Mouse (Mus musculus) urinary bladder, postnatal 14 days (tissue): ENCODE measurements around the gene Ppp1r2.
"Not testable (repeated sequence)": the region's sequence is repeated elsewhere in the genome, so short reads cannot be mapped to it uniquely, and the experiment has no call there.

Experiments
- DNase-seq: peaks from one replicate; pipeline ENCODE4 v3.0.0; 2021; ENCODE audit warnings: low spot score

Gene Ppp1r2

GRCm38 (mm10) chr16:31274674-31275460 lies at the start of gene Ppp1r2:
TSS of gene Ppp1r2 (minus strand) at chr16:31275277.
- DNase-seq: peak; percentile 95

DNA sequence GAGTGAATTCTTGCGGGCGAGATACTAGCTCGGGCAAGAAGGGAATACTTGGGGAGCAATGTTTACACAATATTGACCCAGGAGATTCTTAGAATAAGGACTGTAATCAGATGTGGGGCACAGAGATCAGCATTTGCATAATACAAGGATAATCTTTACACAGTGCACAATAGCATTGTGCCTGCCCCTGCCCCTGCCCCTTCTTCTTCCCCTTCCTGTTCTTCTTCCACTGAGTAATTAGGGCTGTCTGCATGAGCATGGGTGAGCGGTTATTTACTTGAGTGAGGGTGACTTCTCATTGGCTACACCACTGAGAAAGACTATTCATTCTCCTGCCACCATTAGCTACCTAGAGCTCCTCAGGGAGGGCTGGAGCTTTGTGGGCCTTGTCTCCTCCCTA lies 46.4 kb upstream of the Ppp1r2 start:
- no peak for DNase-seq

DNA sequence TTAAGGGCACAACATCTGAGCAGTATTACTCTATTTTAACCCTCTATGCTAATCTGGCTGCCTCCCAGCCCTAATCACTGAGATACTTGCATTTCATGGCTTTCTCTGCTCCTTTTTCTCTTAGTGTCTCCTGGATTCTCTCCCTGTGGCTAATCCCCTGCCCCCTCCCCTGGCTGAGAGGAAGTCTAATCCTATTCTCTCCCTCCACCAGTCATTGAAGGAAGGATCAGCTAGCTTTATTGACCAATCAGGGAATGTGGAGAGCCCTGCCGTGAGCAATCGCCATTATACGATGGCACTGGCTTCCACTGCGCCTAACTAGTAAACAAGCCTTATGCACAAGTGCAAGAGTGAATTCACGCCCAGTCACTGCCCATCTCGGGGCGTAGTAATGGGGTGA lies 45.9 kb upstream of the Ppp1r2 start:
- DNase-seq: no peak

- DNase-seq: not testable (repeated sequence)
Measured at GRCm38 (mm10) chr16:31319723-31320122, 44.6 kb upstream of the Ppp1r2 start.

DNA sequence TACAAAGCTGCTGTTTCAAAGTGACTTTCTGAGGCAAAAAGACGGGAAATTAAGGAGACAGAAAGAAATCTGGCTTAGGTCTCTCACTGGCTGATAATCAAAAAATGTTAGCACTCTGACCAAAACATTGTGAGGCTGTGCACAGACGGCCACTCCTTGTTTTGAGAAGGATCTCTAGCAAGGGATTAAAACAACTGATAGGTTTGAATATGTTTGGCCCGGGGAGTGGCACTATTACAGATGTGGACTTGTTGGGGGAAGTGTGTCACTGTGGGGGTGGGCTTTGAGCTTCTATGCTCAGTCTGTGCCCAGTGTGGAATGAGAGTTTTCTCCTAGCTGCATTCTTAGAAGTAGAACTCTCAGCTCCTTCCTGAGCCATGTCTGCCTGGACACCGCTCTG lies 44.2 kb upstream of the Ppp1r2 start:
- no peak for DNase-seq

GRCm38 (mm10) chr16:31318418-31318817 lies 43.3 kb upstream of the Ppp1r2 start:
- DNase-seq: no peak

DNA sequence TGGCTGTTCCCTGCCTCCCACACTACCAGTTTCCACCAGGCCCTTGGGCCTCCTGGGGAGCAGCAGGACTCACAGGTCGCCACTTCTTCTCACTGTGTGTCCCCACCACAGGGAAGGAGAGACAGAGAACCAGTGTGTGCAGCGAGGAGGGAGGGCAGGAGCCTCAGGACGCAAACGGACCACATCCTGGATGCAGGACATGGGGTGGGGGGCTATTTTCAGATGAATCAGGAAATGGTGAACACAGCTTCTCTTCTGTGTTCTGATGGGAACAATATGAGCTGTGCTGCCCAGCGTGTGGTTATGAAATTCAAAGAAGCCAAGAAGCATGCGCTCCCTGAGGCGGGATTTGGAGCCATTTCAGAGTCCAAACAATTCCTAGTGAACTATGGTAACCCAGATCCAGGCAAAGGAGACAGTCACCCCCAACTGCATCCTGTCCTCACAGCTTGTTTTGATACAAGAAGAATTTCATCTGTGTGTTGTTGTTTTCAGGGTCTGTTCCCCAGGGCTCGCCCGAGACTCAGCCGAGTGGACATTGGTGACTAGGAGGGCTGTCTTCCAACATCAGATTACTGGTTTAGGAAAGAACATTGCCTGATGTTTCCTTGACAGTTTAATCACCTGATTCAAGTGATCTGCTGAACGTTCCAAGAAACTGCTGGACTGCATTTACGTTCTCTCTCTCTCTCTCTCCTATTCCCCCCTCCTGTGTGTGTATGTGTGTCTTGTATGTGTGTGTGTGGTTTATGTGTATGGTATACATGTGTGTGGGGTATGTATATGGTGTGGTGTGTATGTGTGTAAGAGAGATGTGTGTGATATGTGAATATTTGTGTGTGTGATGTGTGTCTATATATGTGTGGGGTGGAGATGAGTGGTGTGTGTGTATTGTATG lies 41.4 kb upstream of the Ppp1r2 start:
- DNase-seq: peak; percentile 65

- no peak for DNase-seq
Measured at GRCm38 (mm10) chr16:31315294-31315693, 40.2 kb upstream of the Ppp1r2 start.

DNA sequence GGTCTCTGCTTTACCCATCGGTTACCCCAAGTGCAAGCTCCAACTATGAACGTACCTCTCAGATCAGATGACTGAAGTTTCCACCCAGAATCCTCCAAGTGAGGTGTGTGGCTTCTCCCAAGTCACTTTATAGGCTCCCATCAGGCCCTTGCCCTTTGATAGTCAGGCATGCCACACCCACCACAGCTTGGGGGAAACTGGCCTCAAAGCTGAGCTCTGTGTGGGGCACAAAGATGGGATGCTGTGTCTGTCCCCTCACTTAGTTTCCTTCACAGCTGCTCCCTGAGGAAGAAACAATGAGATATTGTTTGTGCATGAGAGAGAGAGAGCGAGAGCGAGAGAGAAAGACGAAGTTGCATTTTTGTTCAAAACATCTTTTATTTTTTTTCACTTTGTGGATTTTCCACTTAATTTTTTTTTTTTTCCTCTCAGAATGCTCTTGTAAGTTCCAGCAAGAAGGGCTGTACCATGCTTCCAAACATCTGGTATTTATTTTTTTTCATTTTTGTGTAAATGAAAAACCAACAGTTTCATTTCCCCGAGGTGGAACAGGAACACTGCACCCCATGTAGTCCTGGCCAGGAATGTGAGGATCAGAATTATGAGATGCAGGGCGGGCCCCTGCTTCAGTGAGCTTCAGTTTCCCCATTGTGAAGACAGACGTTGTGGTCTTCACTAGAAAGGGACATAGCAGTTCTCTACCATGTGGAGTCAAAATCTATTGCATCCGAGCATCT lies 39.6 kb upstream of the Ppp1r2 start, which contains the start of gene Apod:
Gene Apod (minus strand): TSS at position 312 of the 737 bp plus-strand sequence.
- no peak for DNase-seq

DNA sequence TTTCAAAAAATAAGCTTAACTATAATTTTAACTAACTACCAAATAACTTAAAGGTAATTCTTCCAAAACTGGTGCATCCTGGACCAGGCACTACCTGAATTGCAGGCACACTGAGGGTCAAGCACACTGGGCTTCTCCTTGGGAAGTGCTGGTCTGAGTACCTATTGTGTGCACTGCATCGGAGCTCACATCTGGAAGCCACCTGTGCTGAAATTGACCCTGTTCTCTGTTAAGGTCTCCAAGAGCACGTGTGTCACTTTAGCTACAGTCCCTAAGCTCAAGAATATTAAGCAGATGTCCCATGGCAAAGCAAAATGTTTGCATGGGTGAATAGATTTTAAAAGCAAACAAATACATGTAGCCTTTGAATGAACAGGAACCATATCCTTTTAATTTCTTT lies 38.5 kb upstream of the Ppp1r2 start:
- DNase-seq: no peak

DNA sequence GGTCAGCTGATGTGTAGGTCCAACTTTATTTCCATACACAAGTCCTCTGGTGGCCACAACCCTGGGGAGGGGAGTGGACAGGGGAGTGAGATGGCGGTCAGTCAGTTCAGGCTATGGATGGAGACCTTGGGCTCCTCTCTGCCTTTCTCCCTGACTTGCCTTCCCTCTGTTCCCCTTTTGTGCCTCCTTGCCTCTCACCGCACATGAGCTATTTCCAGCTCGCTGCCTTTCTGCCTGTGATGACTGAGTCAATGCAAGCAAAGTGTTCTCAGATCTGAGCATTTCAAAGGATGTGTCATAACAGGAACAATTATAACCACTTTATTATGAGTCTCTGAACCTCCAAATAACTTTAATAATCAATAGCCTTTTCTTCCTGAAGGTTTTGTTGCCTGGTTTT lies 37.2 kb upstream of the Ppp1r2 start:
- DNase-seq: no peak

DNA sequence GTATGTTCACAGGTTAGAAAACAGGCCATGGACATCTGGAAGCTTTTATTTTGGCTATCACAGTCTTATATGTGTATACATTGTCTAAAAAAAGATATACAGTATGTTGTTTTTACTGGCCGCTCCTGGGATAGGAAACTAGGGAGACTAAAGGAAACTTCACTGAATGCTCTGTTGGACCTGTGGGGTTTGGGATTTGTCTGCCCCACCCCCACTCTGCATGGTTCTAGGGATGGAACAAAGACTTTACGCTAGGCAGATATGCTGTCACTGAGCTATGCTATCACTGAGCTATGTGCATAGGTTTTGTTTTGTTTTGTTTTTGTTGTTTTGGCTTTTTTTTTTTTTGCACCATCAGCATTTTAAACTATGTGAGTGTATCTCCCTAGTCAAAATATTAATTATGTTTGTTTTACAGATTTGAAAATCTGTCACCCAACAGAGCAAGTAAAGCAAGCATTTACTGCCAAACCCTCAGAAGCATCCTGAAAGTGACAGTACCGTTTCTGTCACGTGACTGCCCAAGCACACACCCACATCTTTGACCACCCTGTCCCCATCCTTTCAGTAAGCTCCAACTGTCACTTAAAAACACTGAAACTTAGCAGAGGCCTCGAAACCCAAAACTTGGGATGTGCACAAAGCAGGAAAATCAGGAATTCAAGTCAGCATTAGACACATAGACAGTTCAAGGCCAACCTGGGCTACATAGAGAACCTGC lies 30.3 kb upstream of the Ppp1r2 start:
- no peak for DNase-seq

DNA sequence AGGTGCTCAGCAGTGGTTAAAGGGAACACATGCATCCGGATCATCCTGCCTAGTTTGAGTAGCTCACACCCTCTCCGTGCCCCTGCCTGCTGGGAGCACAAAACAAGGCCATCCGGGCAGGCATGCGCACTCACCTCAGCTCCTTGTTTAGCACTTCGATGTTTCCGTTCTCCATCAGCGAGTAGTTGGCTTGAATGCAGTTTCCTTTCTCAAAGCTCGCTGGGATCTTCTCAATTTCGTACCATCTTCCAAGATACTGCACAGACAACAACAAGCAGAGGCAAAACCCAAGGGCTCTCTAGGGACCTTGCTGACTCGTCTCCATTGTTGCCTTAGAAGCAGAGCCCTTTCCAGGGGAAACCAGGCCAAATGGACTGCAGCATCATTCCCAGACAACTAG lies 28.2 kb upstream of the Ppp1r2 start:
- DNase-seq: peak; percentile 27

DNA sequence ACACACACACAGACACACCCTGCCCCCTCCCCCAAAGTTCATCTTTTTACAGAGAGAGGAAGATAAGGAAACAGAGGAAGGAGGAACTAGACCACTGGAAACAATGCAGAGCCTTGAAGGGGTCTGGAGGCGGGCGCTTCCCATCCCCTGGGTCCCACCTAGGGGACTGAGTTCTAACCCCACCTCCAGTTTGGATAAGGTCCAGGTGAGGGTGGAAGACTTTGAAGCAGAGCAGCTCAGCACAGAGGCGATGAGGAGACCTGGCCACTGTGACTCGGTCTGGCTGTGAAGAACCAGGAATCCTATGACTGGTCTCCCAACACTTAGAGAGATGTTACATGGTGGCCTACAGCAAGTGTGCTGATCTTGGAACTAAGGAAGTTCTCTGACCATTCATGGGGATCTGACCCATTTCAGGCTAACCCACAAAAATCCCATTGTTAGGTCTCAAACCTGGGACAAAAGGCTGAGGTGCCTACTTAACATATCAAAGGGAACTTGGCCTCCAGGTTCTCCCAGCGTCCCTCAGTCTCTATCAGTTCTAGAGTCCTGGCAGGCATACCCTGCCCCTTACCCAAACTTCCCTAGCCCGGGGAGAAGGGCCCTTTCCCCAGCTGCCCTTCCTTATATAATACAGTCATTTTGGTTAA lies 25.9 kb upstream of the Ppp1r2 start:
- no peak for DNase-seq

DNA sequence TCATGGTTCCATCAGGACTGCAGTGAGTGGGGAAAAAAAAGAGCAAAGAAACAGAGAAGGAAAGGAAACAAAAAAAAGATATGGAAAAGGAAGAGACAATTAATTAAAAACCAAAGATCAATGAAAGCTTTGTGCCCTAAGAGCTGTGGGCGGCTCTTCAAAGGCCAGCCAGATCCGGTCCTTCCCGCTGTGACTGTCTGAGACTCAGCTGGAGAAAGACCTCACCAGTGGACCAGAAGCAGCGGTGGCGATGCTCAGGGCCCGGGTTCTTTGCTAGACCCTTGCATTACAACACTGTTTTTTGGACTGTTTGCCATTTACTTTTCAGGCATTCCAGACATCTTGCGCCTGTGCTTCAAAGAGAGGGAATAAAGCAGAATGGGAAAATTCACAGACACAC lies 25.4 kb upstream of the Ppp1r2 start:
- no peak for DNase-seq

DNA sequence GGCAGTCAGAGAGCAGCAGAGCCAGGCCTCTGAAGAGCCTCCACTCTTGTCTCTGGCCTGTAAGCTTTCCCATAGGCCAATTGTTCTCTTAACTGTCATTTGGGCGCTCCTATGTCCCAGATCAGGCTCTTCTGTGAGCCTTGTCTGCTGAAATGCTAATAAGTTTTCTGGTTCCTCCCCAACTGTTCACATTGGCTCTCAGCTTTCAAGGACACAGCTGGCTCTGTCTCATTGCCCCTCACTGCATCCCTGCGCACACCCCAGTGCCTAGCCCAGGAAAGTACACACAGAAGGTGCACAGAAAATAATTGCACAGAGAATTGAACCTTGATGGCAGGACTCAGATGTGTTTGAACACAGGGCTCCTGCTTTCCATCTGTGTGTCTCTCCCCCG lies 24.9 kb upstream of the Ppp1r2 start:
- DNase-seq: no peak

DNA sequence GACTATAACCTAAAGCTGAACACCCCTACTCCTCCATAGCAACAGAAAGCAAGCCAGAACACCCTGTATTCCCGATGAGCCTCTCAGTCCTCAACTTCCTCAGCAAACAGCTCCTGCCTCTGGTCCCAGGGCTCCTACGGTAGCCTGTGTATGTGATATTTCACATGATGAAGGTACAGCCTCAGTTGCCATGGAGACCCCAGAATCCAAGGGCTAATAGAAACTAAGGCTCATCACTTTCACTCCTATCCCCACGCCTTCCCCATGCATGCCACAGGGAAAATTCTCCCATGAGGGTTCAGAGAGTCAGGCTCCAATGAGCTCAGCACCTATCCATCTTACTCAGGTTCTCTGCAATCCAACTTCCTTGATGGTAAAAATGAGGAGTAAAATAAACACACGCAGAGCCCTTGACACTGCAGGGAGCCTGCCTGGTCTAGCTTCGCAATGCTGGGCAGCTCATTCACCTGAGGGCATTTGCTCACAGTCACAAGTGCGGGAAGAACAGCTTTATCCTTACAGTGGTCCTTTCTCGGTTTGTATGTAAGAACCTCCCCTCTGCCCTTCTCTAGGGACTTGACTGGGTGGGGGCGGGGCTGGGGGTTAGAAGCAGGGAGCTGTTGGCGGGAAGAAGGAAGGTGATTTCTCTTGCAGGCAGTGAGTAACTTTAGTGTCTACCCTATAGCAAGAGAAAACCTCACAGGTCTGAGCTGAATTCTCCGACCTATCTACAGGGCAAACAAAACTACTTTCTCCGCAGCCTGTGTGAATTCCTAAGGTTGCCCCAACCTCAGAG lies 24.3 kb upstream of the Ppp1r2 start:
- no peak for DNase-seq

GRCm38 (mm10) chr16:31297113-31297512 lies 22.0 kb upstream of the Ppp1r2 start:
- no peak for DNase-seq

DNA sequence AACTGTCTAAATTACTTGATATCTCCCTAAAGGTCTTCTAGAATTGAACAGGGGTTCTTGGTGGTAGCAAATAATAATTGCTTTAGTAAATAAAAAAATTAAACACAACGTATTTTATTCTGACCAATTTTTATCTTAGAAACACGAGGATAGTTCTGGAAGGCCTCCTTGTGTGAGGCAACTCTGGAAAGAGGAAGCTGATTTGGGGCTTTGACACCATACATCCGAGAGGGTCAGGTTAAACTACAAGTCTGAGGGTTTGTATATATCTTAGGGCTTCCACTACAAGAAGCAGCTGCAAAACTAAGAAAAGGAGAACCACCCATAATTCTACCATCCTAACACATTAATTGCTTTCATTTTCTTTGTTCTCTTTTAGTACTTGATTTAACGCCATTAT lies 18.7 kb upstream of the Ppp1r2 start:
- no peak for DNase-seq

- DNase-seq: peak; percentile 47
Measured at GRCm38 (mm10) chr16:31290751-31291365, 15.8 kb upstream of the Ppp1r2 start.
